11 mouse cellular contexts compared by ENCODE assay signal in the genomic region with DNA sequence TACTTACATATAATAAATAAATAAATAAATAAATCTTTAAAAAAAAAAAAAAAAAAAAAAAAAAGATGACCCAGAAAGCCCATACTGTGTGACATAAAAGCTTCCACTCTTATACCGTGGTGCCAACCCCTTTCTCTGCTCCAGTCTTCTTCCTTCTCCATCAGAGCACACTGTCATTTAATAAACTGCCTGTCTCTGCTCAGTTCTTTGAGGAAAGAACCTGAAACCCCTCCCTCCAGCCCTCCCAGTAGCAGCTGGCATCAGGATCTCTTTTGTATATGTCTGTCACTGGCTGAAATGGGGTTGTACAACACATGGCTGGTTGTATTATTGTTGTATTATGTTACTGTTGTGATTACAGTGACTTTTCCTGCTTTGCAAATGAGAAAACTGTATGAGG. TPM values are rescaled to one million over a fixed set of nuclear protein-coding genes. Genes with fewer than 3 reads are reported as not detected.
DNase-seq lines count a peak whose midpoint lies in the region; ATAC-seq lines count a peak whose summit lies in the region.
"Had no signal": no experiment of that assay in that cellular context is flagged by ENCODE, and none has a peak within 500 bp of the region (broad histone marks: within the 10 kb centered on the region; RNA-seq: fewer than 3 reads in every experiment).

No protein-coding gene starts in this region.

- peaks cover 3% of the 10 kb centered on the region; the same call in 1 of the 2 replicates for H3K9me3 ChIP-seq in kidney, embryonic 16.5 days (ENCODE audit: low read length)
- H3K9me3 ChIP-seq in forebrain, embryonic 13.5 days (replicated peaks), result no peaks in the 10 kb centered on the region
- no peaks in the 10 kb centered on the region for H3K9me3 ChIP-seq in hindbrain, embryonic 15.5 days
- H3K9me3 ChIP-seq in neural tube, embryonic 13.5 days, result no peaks in the 10 kb centered on the region

- H3K4me2 ChIP-seq in kidney, embryonic 16.5 days (replicated peaks; ENCODE audit: low read depth, low read length), result no peak overlapping the region
- no peak overlapping the region for H3K4me2 ChIP-seq in forebrain, embryonic 13.5 days
- H3K4me2 ChIP-seq in hindbrain, embryonic 15.5 days, result no peak overlapping the region
- H3K4me2 ChIP-seq in neural tube, embryonic 13.5 days, result no peak overlapping the region

- peak; percentile 35; the same call in 1 of the 2 replicates for ATAC-seq in kidney, embryonic 16.5 days (ENCODE audit: low FRiP score, low TSS enrichment)
- peak; percentile 67 for ATAC-seq in forebrain, embryonic 13.5 days
- peak; percentile 35; the same call in 1 of the 2 replicates for ATAC-seq in hindbrain, embryonic 15.5 days (ENCODE audit: low FRiP score, low read depth)
- peak; percentile 68; the same call in 1 of the 2 replicates for ATAC-seq in neural tube, embryonic 13.5 days (ENCODE audit: low read depth)
- ATAC-seq: CD4-positive, CD25-positive, alpha-beta regulatory T cell, adult 4 months had no signal

- H3K27me3 ChIP-seq in kidney, embryonic 16.5 days (ENCODE audit: insufficient read depth, low read length), result no peaks in the 10 kb centered on the region
- H3K27me3 ChIP-seq in forebrain, embryonic 13.5 days, result no peaks in the 10 kb centered on the region
- no peaks in the 10 kb centered on the region for H3K27me3 ChIP-seq in hindbrain, embryonic 15.5 days
- no peaks in the 10 kb centered on the region for H3K27me3 ChIP-seq in neural tube, embryonic 13.5 days

- WGBS in kidney, embryonic 16.5 days, result 60% methylated on average over 1 of the region's 1 CpGs
- WGBS in forebrain, embryonic 13.5 days, result 19% methylated on average over 1 of the region's 1 CpGs
- 43% methylated on average over 1 of the region's 1 CpGs for WGBS in hindbrain, embryonic 15.5 days
- 18% methylated on average over 1 of the region's 1 CpGs for WGBS in neural tube, embryonic 13.5 days

- no peak overlapping the region for H3K9ac ChIP-seq in kidney, embryonic 16.5 days (replicated peaks; ENCODE audit: low read length)
- H3K9ac ChIP-seq in forebrain, embryonic 13.5 days, result no peak overlapping the region
- no peak overlapping the region for H3K9ac ChIP-seq in hindbrain, embryonic 15.5 days
- no peak overlapping the region for H3K9ac ChIP-seq in neural tube, embryonic 13.5 days

- DNase-seq in kidney, postnatal 25 days, result no peak
- no peak for DNase-seq in thymus, postnatal 36 days
- DNase-seq in urinary bladder, postnatal 14 days (ENCODE audit: low spot score), result no peak
- DNase-seq in urinary bladder, postnatal 36 days (ENCODE audit: low spot score in 2 of 2), result no peak
- DNase-seq: thymus, postnatal 4 days had no signal

- H3K4me1 ChIP-seq in kidney, embryonic 16.5 days (ENCODE audit: insufficient read depth, low read length), result peaks cover 10% of the 10 kb centered on the region
- H3K4me1 ChIP-seq in forebrain, embryonic 13.5 days, result peaks cover 15% of the 10 kb centered on the region
- peaks cover 21% of the 10 kb centered on the region for H3K4me1 ChIP-seq in hindbrain, embryonic 15.5 days (replicated peaks)
- peaks cover 20% of the 10 kb centered on the region for H3K4me1 ChIP-seq in neural tube, embryonic 13.5 days (replicated peaks)

- no peak overlapping the region for H3K27ac ChIP-seq in kidney, embryonic 16.5 days (ENCODE audit: low read length)
- peak overlapping the region; percentile 75 for H3K27ac ChIP-seq in forebrain, embryonic 13.5 days
- H3K27ac ChIP-seq in hindbrain, embryonic 15.5 days (replicated peaks), result peak overlapping the region; percentile 59
- H3K27ac ChIP-seq in neural tube, embryonic 13.5 days (replicated peaks), result peak overlapping the region; percentile 83

- H3K4me3 ChIP-seq in kidney, embryonic 16.5 days (ENCODE audit: low read length), result no peak overlapping the region
- H3K4me3 ChIP-seq in forebrain, embryonic 13.5 days, result no peak overlapping the region
- H3K4me3 ChIP-seq in hindbrain, embryonic 15.5 days, result no peak overlapping the region
- no peak overlapping the region for H3K4me3 ChIP-seq in neural tube, embryonic 13.5 days
- H3K4me3 ChIP-seq: myocyte had no signal

- H3K36me3 ChIP-seq in kidney, embryonic 16.5 days (ENCODE audit: insufficient read depth, low read length), result no peaks in the 10 kb centered on the region
- H3K36me3 ChIP-seq in forebrain, embryonic 13.5 days (ENCODE audit: poor library complexity, severe bottlenecking), result no peaks in the 10 kb centered on the region
- no peaks in the 10 kb centered on the region for H3K36me3 ChIP-seq in hindbrain, embryonic 15.5 days
- H3K36me3 ChIP-seq in neural tube, embryonic 13.5 days, result no peaks in the 10 kb centered on the region

RNA-seq across cellular contexts. Expression of gene Tmem17, which starts 48.2 kb away (rescaled TPM):
- 16.1 and 16.5 TPM in 2 replicates for polyA plus RNA-seq in kidney, embryonic 16.5 days (2015; fragmentation: Nextera tagmentation; extraction: Ambion mirVana)
- 15.3 and 17.3 TPM in 2 replicates for polyA plus RNA-seq in forebrain, embryonic 13.5 days (2015; fragmentation: Nextera tagmentation; extraction: Ambion mirVana)
- 22.2 and 23.5 TPM in 2 replicates for polyA plus RNA-seq in hindbrain, embryonic 15.5 days (2015; fragmentation: Nextera tagmentation; extraction: Ambion mirVana)
- polyA plus RNA-seq in neural tube, embryonic 13.5 days (2015; fragmentation: Nextera tagmentation; extraction: Ambion mirVana), result 20.8 and 21.5 TPM in 2 replicates
